8 mouse cellular contexts compared by ENCODE assay signal in the genomic region with DNA sequence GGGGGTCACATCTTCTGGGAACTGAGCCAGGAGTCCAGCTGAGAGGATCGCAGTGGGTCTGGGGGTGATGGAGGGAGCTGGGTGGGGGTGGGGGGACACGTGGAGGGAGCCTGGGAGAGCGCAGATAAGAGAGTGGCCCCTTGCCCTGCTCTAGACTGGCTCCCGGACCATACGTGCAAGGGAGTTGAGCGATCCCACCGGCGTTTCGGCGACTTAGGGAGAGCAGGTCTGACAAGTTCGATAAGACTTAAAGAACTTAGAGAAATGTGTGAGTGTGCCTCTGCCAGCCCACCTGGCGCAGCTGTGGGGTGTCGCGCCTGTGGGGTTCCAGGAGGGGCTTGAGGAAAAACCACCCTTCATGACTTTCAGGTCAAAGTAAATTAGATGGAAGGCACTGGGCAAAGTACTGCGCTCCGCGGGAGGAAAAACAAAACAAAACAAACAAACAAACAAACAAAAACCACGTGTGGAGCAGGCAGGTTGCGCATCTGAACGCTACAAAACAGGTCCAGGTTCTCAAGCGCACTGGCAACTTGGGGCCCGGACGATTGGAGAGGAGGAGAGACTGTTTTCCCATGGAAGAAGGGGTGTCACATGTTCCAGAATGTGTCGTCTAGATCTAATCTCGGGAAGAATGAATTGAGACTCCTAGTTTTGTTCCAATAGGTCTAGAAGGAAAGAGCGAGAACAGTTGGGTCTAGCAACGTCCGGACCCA. TPM values are rescaled to one million over a fixed set of nuclear protein-coding genes. Genes with fewer than 3 reads are reported as not detected.
DNase-seq lines count a peak whose midpoint lies in the region; ATAC-seq and TF ChIP-seq lines count a peak whose summit lies in the region.

No protein-coding gene starts in this region.

- H3K27ac ChIP-seq in heart, embryonic 12.5 days (ENCODE audit: poor library complexity, severe bottlenecking): no peak overlapping the region
- H3K27ac ChIP-seq in olfactory bulb, adult 2 months (ENCODE audit: insufficient read depth, low read depth, low read length): no peak overlapping the region

- ATAC-seq in heart, embryonic 12.5 days (ENCODE audit: insufficient number of reproducible peaks, low FRiP score): peak; percentile 68; the same call in 1 of the 2 replicates

- peak overlapping the region; percentile 90 for H3K4me2 ChIP-seq in heart, embryonic 12.5 days

- no peaks in the 10 kb centered on the region for H3K9me3 ChIP-seq in heart, embryonic 12.5 days (replicated peaks)

- H3K9ac ChIP-seq in heart, embryonic 12.5 days: peak overlapping the region; percentile 72

- H3K27me3 ChIP-seq in heart, embryonic 12.5 days (replicated peaks): no peaks in the 10 kb centered on the region

- no peaks in the 10 kb centered on the region for H3K36me3 ChIP-seq in heart, embryonic 12.5 days

- peaks cover 7% of the 10 kb centered on the region; the same call in 1 of the 2 replicates for H3K4me1 ChIP-seq in heart, embryonic 12.5 days (replicated peaks)
- H3K4me1 ChIP-seq in olfactory bulb, adult 2 months (ENCODE audit: control insufficient read depth, insufficient read depth, low read length): peaks cover 9% of the 10 kb centered on the region

- DNase-seq in heart, adult 18-20 months: peak; percentile 18 to 45
- no peak for DNase-seq in heart, postnatal 4 days
- DNase-seq in ZHBTc4 (ENCODE audit: low read depth, low spot score): peak; percentile 19
- DNase-seq in liver: peak; percentile 41
- no peak for DNase-seq in cerebellum, adult 11-12 months
- no peak for DNase-seq in ovary, postnatal 10 days (ENCODE audit: low spot score)

- WGBS in heart, embryonic 12.5 days: 2% methylated on average over 28 of the region's 28 CpGs
- 2% methylated on average over 28 of the region's 28 CpGs for WGBS in olfactory bulb, adult 2 months

- TF ChIP-seq POLR2A in olfactory bulb, adult 2 months (IDR thresholded peaks at IDR 0.05; ENCODE audit: insufficient read depth, low read depth, low read length): no peak

- peak overlapping the region; percentile 63 for H3K4me3 ChIP-seq in heart, embryonic 12.5 days
- peak overlapping the region; percentile 73 for H3K4me3 ChIP-seq in olfactory bulb, adult 2 months (ENCODE audit: insufficient read depth, low read depth, low read length)

- no peak for TF ChIP-seq CTCF in olfactory bulb, adult 2 months (IDR thresholded peaks at IDR 0.05; ENCODE audit: insufficient read depth, low read depth, low read length)

RNA-seq across cellular contexts. Expression of a gene that starts 1.1 kb away (rescaled TPM):
- total RNA-seq in heart, adult 18-20 months (2021): 10 to 100 TPM; 29.6 to 30.6 TPM
- 10 to 100 TPM; 15.6 to 20.0 TPM for total RNA-seq in heart, postnatal 4 days (2021)
- 6.4 and 7.0 TPM in 2 replicates for polyA plus RNA-seq in heart, embryonic 12.5 days (2016; fragmentation: Nextera tagmentation; extraction: Ambion mirVana)
- not detected in 2 replicates for polyA plus RNA-seq in olfactory bulb, adult 2 months (2012; ENCODE audit: insufficient read depth, insufficient read length, low replicate concordance, missing spikeins)

Comparison
In these comparisons a context has a peak if more than half of its experiments do, and no peak if none do; other contexts are left out.
1. DNase-seq: peak in heart, adult 18-20 months (2 of 2), ZHBTc4 (single experiment) and liver (single experiment); none in heart, postnatal 4 days (single experiment), cerebellum, adult 11-12 months (single experiment) and ovary, postnatal 10 days (single experiment).